Mouse (Mus musculus) heart, adult 11 months (tissue): ENCODE measurements at regions not wholly inside any gene's neighbourhood (a gene's known extent, or its start where the extent isn't known, plus 50 kb on each side); places are given as distances from the start of the nearest gene placed in this dataset.

ENCODE experiments used
- DNase-seq: peaks from one replicate; pipeline ENCODE4 v3.0.0; 2022

DNA sequence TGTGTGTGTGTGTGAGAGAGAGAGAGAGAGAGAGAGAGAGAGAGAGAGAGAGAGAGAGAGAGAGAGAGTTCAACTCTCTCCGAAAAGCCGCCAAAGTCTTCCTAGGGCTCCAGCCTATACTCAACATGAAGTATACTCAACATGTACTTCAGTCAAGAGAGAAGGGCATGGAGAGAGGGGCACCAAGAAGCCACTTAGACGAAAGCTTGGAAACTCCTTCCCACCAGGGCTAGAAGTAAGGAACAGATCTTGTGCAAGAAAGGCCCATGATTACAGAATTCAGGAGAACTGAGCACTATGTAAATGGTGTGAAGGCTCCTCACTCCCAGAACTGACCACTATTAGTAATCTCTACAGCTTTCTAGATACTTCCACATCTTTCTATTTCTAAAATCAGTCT lies 467.4 kb upstream of the Hs6st1 start:
- no peak for DNase-seq

DNA sequence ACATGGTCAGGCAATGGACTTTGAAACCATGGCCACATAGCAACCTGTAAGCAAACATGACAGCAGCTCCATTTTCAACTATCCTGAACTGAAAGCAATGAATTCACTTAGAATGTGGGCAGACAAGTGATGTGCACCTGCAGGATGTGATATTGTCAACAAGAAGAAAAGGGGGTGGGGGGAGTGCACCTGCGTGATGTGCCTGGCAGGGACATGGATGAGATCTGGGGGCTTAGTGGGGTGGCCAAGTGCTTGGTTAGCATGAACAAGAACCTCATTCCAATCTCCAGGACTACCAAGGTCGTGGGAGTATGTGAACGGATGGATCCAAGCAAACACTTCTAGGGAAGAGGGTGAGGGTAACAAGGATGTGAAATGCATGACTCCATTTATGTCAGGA lies 453.1 kb upstream of the Hs6st1 start:
- DNase-seq: no peak

DNA sequence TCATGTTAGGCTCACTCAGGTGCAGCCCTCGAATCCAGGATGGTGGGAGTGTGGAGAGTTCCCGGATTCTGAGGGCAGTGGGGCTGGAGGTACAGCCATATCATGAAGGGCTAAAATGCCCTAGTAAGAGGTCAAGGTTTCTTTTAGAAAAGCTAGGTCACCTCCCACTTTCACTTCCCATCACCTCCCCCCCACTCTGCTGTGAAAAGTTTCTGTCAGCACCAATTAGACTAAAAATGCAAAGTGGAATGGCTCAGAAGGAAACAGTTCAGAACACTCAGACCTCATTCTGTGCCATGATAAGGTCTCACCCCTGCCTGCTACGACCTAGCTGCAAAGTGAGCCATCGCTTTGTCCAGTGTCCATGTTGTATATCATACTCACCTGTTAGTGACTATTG lies 448.7 kb upstream of the Hs6st1 start:
- no peak for DNase-seq

DNA sequence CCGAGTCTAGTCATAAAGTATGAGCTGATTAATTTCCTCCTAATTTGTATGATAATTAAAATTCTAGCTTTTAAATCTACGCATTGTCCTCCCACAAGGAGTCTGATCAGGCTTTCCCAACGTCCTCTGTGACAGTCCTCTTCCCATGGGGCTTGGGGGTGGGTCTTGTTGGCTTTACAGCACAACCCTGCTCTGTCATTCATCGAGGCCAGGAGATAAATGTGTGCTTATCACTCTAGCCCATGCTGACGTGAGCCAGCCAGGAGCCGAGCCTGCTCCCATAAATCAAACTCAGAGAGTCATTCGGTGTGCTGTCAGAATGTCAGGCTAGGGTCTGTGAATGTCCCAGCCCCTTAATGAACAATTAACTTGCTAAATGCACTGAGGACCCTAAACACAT lies 425.6 kb upstream of the Hs6st1 start:
- DNase-seq: peak; percentile 50

DNA sequence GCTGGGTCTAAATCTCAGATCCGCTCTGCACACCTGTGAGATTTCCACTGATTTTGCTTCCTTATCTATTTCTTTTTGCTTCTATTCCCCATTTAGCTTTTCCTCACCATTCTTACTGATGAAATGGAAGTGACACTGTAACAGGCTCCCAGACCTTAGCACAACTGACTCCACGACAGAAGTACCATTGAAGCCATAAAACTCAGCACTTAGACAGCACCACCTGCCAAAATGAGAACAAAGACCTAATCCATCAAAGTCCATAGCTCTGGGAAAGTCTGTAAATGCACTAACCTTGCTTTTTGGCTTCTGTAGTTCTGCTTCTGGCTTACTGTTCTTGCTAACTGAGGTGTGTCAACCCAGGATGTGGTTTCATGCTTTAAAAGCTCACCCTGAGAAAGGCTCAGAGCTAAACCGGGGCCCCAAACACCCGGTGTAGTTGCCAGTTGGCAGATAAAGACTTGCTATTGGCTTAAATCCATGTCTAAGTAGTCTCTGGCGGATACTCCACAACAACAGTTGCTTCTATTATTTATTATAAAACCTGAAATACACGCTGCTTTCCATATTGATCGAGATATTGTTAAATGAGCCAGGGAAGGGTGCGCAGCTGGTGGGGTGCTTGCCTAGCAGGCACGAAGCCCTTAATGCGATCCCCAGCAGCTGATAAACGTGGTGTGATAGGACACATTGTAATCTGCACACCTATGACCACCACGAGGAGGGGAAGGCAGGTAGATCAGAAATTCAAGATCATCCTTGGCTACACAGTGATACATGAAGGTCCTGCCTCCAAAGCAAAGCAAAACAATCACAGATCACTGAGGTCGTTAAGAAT lies 414.9 kb upstream of the Hs6st1 start:
- peak; percentile 83 for DNase-seq

DNA sequence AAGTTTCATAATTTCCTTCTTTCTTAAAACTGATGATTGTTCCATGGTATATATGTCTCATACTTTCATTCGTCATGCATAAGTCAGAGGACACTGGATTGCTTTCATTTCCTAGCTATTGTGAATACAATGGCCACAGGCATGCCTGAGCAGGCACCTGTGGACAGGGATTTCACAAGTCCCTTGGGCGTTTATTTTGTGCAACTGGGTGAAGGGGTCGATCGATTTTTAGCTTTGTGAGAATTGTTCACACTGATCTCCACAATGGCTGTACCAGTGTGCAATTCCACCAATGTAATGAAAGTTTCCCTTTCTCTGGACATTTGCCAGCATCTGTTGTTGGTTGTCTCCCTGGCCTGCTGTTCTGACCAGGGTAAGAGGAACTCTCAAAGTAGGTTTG lies 405.2 kb upstream of the Hs6st1 start:
- DNase-seq: no peak

DNA sequence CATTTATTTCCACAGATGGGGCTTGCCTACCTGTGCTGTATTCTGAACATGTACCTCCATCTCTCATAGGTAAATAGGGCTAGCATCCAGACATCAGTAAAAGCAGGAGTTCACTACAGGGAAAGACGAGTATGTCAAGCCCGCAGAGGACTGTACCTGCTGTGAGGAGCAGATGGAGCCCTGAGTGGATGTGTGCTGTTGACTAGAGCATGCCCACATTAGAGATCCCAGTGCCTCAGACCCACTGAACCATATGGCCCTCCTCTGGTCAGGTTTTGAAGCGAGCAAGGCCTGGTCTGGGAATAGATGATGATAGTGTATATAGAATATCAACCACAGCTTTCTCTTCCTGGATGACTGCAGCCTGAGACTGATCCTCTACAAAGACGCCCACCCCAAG lies 394.7 kb upstream of the Hs6st1 start:
- no peak for DNase-seq

DNA sequence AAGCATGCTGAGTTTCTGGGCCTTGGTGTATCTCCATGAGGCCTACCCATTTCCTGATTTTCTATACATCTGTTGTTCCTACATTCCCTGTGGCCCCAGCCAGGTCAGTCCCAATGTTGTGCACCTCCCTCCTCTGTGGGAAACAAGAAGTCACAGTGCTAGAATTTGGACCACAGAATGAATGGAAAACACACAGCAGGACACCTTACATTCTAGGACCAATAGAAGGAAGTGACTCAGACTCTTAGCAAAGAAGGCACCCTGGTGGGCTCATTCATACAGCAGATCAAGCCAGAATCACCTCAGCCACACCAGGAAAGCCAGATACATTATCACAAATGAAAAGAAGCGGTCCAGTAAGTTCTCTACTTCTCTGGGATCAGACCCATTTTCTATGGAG lies 394.2 kb upstream of the Hs6st1 start:
- DNase-seq: peak; percentile 54

DNA sequence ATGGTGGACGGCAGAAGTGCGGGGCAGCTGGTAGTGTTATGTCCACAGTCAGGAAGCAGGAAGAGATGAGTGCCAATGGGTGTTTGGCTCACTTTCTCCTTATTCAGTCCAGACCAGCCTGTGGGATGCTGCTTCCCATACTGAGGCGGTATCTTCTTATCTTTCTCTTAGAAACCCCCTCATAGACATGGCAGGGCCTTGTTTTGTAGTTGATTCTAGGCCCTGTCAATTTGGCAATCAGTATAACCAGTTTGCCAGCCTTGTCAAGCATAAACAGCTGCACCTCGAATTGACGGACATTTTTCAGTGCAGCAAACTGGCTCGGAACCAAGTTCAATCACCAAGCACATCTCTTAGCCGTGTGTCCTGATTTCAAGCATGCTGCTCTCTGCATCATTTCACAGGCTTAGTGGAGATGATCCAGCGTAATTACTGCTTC lies 385.7 kb upstream of the Hs6st1 start:
- DNase-seq: no peak

DNA sequence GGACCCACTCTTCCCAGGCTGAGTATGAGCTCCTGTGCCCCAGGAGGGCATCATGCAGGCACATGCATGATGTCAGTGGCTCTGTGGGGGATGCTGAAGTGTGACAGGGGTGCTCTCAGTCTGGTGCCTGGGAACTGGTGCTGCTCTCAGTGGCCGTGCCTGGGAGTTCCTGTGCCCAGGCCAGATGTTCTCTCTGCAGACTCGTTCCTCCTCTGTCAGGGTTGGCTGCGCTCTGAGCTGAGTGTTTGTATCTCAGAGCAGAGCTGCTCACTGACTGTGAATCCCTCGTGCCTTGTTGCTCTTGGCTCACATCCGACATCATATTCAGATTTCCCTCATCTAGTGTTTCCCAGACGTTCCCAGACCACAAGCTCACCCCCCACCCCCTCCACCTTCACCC lies 382.5 kb upstream of the Hs6st1 start:
- DNase-seq: peak; percentile 66

DNA sequence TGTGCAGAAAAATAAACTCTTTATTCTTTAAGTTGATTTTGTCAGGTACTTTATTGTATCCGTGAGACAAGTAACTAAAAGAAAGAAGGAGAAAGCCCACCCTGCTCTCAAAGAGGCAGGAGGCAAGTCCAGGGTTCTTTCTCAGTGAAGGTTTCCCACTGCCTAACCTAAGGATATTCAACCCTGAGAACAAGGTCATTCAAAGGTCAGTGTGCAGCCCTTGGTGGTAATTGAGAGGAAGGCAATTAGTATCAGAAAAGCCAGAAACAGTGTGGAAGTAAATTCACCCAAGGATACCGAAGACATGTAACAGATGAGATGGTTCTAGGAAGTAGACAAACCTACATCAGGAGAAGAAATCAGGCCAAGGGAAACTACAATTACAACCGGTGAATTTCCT lies 373.9 kb upstream of the Hs6st1 start:
- DNase-seq: no peak

DNA sequence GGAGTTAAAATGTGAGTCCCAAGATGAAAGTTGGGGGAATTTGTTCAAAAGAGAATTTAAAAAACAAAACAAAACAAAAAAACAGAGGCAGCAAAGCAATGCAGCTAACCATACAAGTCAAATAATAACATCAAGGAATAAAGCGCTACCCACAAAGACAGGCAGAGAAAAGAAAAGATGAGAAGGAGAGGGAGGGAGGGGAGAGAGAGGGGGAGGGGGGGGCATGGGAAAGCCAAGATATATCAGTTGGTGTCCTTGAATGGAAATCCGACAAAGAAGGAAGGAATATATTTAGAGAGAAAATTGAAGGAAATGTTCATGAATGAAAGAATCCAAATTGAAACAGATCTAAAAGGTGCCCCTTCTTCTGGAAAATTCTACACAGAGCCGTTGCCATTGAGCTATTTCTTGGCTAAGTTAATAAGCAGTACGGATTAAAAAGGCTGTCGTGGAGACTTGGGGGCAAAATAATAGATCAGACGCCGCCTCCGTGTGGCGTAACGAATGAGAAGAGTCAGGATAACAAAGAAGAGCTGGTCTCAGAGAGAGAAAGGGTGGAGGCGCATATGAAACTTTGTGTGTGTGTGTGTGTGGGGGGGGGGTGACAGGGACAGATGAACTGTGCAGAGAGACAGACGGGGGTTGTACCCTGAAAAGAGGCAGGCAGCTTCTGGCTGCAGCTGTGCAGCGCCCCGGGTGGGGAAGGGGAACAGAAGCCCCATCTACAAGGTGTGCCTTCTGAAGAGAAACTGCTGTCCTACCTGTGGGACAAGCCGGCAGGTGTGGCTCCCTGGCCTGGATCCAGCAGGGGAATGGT lies 373.2 kb upstream of the Hs6st1 start:
- DNase-seq: no peak

DNA sequence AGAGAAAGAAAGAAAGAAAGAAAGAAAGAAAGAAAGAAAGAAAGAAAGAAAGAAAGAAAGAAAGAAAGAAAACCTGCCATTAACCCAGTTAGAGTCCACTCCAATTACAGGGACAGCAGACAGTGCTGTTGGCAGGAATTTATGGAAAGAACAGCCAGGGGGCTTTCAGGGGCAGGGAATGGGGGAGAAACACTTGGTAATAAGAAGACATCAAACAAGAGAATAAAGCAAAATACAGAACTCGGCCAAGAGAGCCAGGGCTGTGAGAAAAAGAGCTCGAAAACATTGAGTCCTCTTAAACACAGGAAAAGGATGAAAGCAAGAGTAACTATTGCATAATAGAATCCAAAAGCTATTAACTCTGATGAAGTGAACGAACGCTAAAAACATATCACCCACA lies 371.0 kb upstream of the Hs6st1 start:
- DNase-seq: peak; percentile 82

DNA sequence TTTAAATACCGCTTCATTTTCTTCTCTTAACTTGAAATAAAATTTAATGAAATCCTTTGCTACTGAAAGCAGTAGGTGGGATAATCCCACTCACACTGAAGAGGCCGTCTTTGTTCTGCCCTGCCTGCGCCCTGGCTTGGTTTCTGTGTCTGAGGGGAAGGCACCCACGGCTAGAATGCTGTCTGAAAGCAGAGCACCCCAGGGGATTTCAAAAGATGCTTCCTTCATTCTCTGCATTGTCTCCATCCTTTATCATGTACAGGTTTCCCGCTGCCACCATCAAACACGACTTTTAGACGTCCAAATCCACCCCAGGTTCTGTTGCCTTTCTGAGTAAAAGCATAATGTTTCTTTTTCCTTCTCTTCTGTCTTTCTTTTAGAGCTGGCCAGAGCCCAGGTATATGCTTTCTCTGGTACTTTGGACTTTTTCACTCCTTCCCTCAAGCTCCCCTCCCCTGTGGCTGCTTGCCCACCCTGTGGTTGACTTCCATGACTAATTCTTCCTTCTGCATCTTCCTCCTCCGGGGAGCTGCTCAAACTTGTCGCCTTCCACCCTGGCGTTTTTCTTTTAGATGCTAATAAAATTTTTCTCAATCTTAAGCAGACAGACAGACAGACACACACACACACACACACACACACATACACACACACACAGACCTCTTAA lies 370.2 kb upstream of the Hs6st1 start:
- peak; percentile 36 for DNase-seq

DNA sequence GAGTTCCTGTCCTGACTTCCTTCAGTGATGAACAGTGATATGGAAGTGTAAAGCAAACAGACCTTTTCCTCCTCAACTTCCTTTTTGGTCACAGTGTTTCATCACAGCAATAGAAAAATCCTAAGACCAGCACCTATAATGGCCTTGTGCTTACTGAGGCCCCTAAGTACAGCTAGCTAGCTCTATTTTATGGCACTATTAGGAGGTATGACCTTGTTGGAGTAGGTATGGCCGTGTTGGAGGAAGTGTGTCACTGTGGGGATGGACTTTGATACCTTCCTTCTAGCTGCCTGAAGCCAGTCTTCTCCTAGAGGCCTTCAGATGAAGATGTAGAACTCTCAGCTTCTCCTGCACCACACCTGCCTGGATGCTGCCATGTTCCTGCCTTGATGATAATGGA lies 365.6 kb upstream of the Hs6st1 start:
- DNase-seq: peak; percentile 45

DNA sequence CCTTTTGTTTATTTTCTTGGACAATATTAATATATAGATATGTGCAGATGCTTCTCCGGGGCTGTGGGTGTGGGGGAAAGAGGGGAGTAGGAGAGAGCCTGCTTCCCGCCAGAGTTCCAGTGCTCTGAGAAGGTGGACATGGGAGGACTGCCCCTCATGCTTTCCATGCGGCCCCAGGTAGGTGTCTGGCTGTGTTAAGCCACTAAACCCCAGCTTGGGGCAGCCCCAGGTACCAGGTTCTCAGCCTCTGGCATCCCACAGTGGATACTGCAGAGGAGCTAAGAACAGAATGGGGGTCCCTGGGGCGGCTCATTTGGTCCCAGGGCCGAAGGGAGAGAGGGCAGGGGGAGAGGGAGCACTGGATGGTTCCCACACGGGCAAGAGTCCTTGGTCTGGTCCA lies 361.9 kb upstream of the Hs6st1 start:
- peak; percentile 82 for DNase-seq

DNA sequence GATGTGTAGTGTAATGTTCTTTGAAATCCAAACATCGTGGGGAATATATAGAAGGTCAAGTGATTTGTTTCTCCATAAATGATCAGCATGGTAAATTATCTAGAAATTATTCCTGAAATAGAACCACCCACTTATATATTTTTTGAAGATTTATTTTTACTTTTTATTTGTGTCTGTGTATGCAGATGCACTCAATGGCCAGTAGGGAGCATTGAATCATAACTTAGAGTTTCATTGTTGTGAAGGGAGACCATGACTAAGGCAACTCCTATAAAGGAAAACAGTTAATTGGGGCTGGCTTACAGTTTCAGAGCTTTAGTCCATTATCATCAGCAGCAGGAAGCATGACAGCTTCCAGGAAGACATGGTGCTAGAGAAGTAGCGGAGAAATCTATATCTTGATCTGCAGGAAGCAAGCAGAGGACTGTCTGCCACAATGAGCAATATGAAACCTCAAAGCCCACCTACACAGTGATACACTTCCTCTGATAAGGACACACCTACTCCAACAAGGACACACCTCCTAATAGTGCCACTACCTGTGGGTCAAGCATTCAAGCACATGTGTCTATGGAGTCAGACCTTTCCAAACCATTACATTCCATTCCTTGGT lies 359.9 kb upstream of the Hs6st1 start:
- peak; percentile 7 for DNase-seq

DNA sequence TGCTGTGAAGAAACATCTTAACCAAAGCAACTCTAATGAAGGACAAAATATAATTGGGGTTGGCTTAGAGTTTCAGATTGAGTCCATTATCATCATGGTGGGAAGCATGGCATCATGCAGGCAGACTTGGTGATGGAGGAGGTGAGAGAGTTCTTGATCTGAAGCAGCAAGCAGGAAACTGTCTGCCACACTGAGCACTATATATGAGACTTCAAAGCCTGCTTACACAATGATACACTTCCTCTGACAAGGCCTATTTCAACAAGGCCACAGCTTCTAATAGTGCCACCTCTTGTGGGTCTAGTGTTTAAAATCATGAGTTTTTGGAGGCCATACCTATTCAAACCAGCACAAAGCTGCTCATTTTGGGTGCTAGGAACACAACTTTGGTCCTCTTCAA lies 359.0 kb upstream of the Hs6st1 start:
- DNase-seq: peak; percentile 45

DNA sequence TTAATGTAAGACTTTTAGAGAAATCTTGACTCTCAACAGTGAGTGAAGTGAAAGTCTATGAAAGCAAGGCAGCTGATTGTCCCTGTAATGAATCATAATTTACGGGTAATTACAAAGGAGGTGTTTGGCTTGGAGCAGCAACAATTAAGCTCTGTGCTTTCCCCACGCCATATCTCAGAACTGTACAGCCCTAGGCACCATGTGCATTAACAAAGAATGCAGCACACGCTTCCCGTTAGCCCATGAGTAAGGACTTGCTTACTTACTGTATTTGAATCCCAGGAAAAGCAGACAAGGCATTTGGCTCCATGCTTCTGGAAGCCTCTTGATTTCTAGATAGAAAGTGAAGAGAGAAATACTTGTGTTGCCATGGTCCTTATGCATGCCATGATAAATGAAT lies 354.2 kb upstream of the Hs6st1 start:
- DNase-seq: no peak

DNA sequence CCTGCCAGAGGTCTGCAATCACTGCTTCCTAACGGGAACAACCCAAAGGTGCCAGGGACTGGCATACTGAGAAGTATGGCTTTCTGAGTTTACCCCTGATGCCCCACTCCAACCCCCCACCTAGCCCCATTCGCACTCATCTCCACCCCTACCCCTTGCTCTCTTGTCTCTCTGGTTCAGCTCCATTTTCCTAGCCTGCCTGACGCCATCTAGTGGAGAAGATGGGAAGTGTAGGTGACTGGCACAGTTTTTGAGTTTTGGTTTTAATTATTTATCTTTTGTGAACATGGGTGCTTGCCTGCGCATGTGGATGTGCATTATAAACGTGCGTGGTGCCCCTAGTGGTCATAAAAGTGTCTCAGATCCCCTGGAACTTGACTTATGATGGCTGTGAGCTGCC lies 352.3 kb upstream of the Hs6st1 start:
- no peak for DNase-seq

DNA sequence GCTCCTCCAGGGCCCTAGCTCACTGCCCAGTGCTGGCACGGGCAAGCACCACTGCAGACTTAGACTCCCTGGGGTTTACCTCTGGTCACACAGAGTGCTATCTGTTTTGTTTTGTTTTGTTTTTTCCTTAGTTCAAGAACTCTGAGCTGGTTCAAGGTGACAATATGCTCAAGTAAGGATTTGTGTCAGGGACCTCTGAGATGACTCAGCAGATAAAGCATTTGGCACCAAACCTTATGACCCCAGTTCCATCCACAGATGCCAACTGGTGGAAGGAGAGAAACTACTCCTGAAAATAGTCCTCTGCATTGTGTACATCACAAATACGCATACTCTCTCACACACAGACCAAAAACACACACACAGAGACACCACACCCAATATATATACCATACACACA lies 351.0 kb upstream of the Hs6st1 start:
- DNase-seq: no peak

DNA sequence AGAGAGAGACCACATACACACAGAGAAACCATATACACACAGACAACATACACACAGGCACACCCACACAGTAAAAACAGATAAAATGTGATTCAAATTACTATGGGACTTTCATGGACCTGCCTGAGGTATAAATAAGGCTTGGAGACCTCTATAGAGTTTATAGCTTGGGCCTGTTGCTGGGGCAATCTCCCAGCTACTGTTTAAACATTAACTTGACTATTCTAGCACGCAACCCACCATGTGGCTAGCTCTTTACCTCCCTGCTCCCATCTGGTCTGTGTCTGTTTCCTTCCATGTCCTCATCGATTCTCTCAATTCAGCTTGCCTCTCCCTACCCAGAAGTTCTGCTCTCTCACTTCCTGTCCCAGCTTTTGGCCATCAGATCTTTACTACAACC lies 350.5 kb upstream of the Hs6st1 start:
- DNase-seq: no peak

DNA sequence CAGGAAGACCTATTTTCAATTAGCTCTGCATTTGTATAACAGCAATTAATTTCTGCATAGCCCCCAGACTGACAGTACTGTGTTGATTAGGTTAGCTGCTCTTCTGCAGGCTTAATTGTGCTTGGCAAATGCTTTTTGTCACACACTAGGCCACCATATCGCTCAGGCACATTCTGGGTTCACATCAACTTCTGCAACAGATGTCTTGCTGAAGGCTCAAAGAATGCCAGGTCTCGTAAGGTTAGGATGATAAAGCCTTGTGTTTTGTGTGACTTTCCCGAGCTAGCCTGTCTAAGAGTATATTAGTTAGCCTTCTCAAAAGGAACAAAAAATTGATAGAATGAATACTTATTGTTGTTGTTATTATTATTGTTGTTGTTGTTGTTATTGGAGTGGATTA lies 348.1 kb upstream of the Hs6st1 start:
- DNase-seq: peak; percentile 72
